Mouse (Mus musculus): ENCODE results near the gene Gimap8.

Gene Gimap8

GRCm38 (mm10) chr6:48637811-48638500 is 9.1 kb upstream of the Gimap8 start:
- no peak for DNase-seq (ENCODE audit: low read depth, low spot score)

GRCm38 (mm10) chr6:48638553-48638952 is 8.5 kb upstream of the Gimap8 start:
- DNase-seq (ENCODE audit: low read depth, low spot score) = no peak

GRCm38 (mm10) chr6:48641391-48641790 is 5.6 kb upstream of the Gimap8 start:
- DNase-seq (ENCODE audit: low read depth, low spot score) = no peak

- DNase-seq (ENCODE audit: low read depth, low spot score) = peak; percentile 82
Observed at GRCm38 (mm10) chr6:48642764-48643292, 4.2 kb upstream of the Gimap8 start.

- DNase-seq (ENCODE audit: low read depth, low spot score) = peak; percentile 77
Observed at GRCm38 (mm10) chr6:48645660-48646308, 1.2 kb upstream of the Gimap8 start.

GRCm38 (mm10) chr6:48646309-48646690 is 734 bp upstream of the Gimap8 start:
- DNase-seq (ENCODE audit: low read depth, low spot score) = no peak

GRCm38 (mm10) chr6:48647611-48648010 is 577 bp downstream of the Gimap8 start:
- DNase-seq (ENCODE audit: low read depth, low spot score) = no peak

GRCm38 (mm10) chr6:48648779-48649178 is 1.7 kb downstream of the Gimap8 start:
- no peak for DNase-seq (ENCODE audit: low read depth, low spot score)

GRCm38 (mm10) chr6:48650041-48650440 is 3.0 kb downstream of the Gimap8 start:
- no peak for DNase-seq (ENCODE audit: low read depth, low spot score)

- no peak for DNase-seq (ENCODE audit: low read depth, low spot score)
Observed at GRCm38 (mm10) chr6:48658721-48659120, 11.7 kb downstream of the Gimap8 start.

GRCm38 (mm10) chr6:48664750-48665149 is 17.7 kb downstream of the Gimap8 start:
- no peak for DNase-seq (ENCODE audit: low read depth, low spot score)

- no peak for DNase-seq (ENCODE audit: low read depth, low spot score)
Observed at GRCm38 (mm10) chr6:48665471-48665870, 18.4 kb downstream of the Gimap8 start.

- DNase-seq (ENCODE audit: low read depth, low spot score) = no peak
Observed at GRCm38 (mm10) chr6:48666159-48666586, 19.1 kb downstream of the Gimap8 start.

GRCm38 (mm10) chr6:48668022-48668421 is 21.0 kb downstream of the Gimap8 start:
- no peak for DNase-seq (ENCODE audit: low read depth, low spot score)

- DNase-seq (ENCODE audit: low read depth, low spot score) = no peak
Observed at GRCm38 (mm10) chr6:48669446-48669969, 22.5 kb downstream of the Gimap8 start.

- DNase-seq (ENCODE audit: low read depth, low spot score) = no peak
Observed at GRCm38 (mm10) chr6:48674291-48675058, 27.4 kb downstream of the Gimap8 start.

- DNase-seq (ENCODE audit: low read depth, low spot score) = no peak
Observed at GRCm38 (mm10) chr6:48675400-48675930, 28.4 kb downstream of the Gimap8 start.

- DNase-seq (ENCODE audit: low read depth, low spot score) = peak; percentile 12
Observed at GRCm38 (mm10) chr6:48675931-48676859, 29.2 kb downstream of the Gimap8 start, which contains the start of gene Gimap9. Gene Gimap9 (plus strand): TSS chr6:48676129.

- no peak for DNase-seq (ENCODE audit: low read depth, low spot score)
Observed at GRCm38 (mm10) chr6:48676860-48677415, 29.9 kb downstream of the Gimap8 start.

Measured in forelimb bud, embryonic 11.5 days (tissue).